8 mouse cellular contexts compared by ENCODE assay signal in genomic region chr6:86822285-86823050, GRCm38 (mm10). TPM values are rescaled to one million over a fixed set of nuclear protein-coding genes. Genes with fewer than 3 reads are reported as not detected.
A peak's percentile ranks its signal among the peaks of the same experiment; 100 is the strongest.
DNase-seq lines count a peak whose midpoint lies in the region; ATAC-seq lines count a peak whose summit lies in the region.

No protein-coding gene starts in this region.

- ATAC-seq in CD4-positive, CD25-positive, alpha-beta regulatory T cell, adult 4 months: peak; percentile 81
- peak; percentile 36; the same call in 1 of the 2 replicates for ATAC-seq in forebrain, embryonic 16.5 days
- no peak for ATAC-seq in liver, embryonic 16.5 days (ENCODE audit: low read depth)
- ATAC-seq in neural tube, embryonic 12.5 days (ENCODE audit: low FRiP score, low read depth): no peak

- H3K27ac ChIP-seq in forebrain, embryonic 16.5 days (ENCODE audit: low read length): no peak overlapping the region
- H3K27ac ChIP-seq in liver, embryonic 16.5 days (ENCODE audit: low read length): no peak overlapping the region
- no peak overlapping the region for H3K27ac ChIP-seq in neural tube, embryonic 12.5 days

- H3K36me3 ChIP-seq in forebrain, embryonic 16.5 days (ENCODE audit: control insufficient read depth, insufficient read depth): no peaks in the 10 kb centered on the region
- H3K36me3 ChIP-seq in liver, embryonic 16.5 days (ENCODE audit: control insufficient read depth, insufficient read depth): no peaks in the 10 kb centered on the region
- no peaks in the 10 kb centered on the region for H3K36me3 ChIP-seq in neural tube, embryonic 12.5 days

- H3K4me1 ChIP-seq in forebrain, embryonic 16.5 days (replicated peaks; ENCODE audit: control insufficient read depth, insufficient read depth, low read length): no peaks in the 10 kb centered on the region; the same call in 1 of the 2 replicates
- H3K4me1 ChIP-seq in liver, embryonic 16.5 days (ENCODE audit: control insufficient read depth, low read depth, low read length): peaks cover 6% of the 10 kb centered on the region
- H3K4me1 ChIP-seq in neural tube, embryonic 12.5 days: peaks cover 6% of the 10 kb centered on the region; the same call in 1 of the 2 replicates

- H3K27me3 ChIP-seq in forebrain, embryonic 16.5 days (replicated peaks; ENCODE audit: control insufficient read depth, insufficient read depth, low read length): no peaks in the 10 kb centered on the region
- H3K27me3 ChIP-seq in liver, embryonic 16.5 days (ENCODE audit: control insufficient read depth, insufficient read depth, low read depth, low read length): peaks cover 6% of the 10 kb centered on the region
- H3K27me3 ChIP-seq in neural tube, embryonic 12.5 days (replicated peaks): peaks cover 6% of the 10 kb centered on the region

- H3K4me3 ChIP-seq in forebrain, embryonic 16.5 days (replicated peaks; ENCODE audit: low read length): peak overlapping the region; percentile 28
- H3K4me3 ChIP-seq in liver, embryonic 16.5 days (ENCODE audit: low read depth, low read length): peak overlapping the region; percentile 16; the same call in 1 of the 2 replicates
- H3K4me3 ChIP-seq in neural tube, embryonic 12.5 days: no peak overlapping the region

- H3K9me3 ChIP-seq in forebrain, embryonic 16.5 days (ENCODE audit: control insufficient read depth, low read length): no peaks in the 10 kb centered on the region
- no peaks in the 10 kb centered on the region for H3K9me3 ChIP-seq in liver, embryonic 16.5 days (replicated peaks; ENCODE audit: control insufficient read depth, low read length)
- no peaks in the 10 kb centered on the region for H3K9me3 ChIP-seq in neural tube, embryonic 12.5 days

- peak overlapping the region; percentile 42 for H3K4me2 ChIP-seq in forebrain, embryonic 16.5 days (ENCODE audit: low read length)
- peak overlapping the region; percentile 30 for H3K4me2 ChIP-seq in liver, embryonic 16.5 days (ENCODE audit: low read depth, low read length)
- peak overlapping the region; percentile 44 for H3K4me2 ChIP-seq in neural tube, embryonic 12.5 days (replicated peaks)

- 3% methylated on average over 19 of the region's 19 CpGs for WGBS in forebrain, embryonic 16.5 days
- 7% methylated on average over 19 of the region's 19 CpGs for WGBS in liver, embryonic 16.5 days (ENCODE audit: insufficient replicate concordance)
- WGBS in neural tube, embryonic 12.5 days: 6% methylated on average over 19 of the region's 19 CpGs

- H3K9ac ChIP-seq in forebrain, embryonic 16.5 days (replicated peaks; ENCODE audit: low read depth, low read length): peak overlapping the region; percentile 43
- no peak overlapping the region for H3K9ac ChIP-seq in liver, embryonic 16.5 days (ENCODE audit: low read depth, low read length)
- 0 out of 2 replicates have a peak overlapping the region, but pooled peaks have one; percentile 21 for H3K9ac ChIP-seq in neural tube, embryonic 12.5 days

- peak; percentile 98 for DNase-seq in brain, adult 2 months (ENCODE audit: low read depth, low spot score)
- peak; percentile 41 to 60 for DNase-seq in heart, postnatal 36 days
- peak; percentile 66 to 87 for DNase-seq in layer of hippocampus, adult 18-20 months (ENCODE audit: low spot score in 2 of 2)
- DNase-seq in spleen, postnatal 4 days (ENCODE audit: low spot score in 2 of 2): no peak

- intact Hi-C loops in heart, postnatal 36 days (cut with DNase I): no loop called here

RNA-seq across cellular contexts. Expression of gene Aak1, which starts 26.8 kb away (rescaled TPM):
- 10 to 100 TPM; 22.8 to 29.2 TPM for polyA plus RNA-seq in CD4-positive, CD25-positive, alpha-beta regulatory T cell, adult 4 months (2017; shearing (Covaris generic))
- 36.8 and 36.9 TPM in 2 replicates for polyA plus RNA-seq in forebrain, embryonic 16.5 days (2015; fragmentation: Nextera tagmentation; extraction: Ambion mirVana)
- total RNA-seq in heart, postnatal 36 days (2021): 10 to 100 TPM; 71.1 to 75.1 TPM
- total RNA-seq in layer of hippocampus, adult 18-20 months (2021): 100 to 1,000 TPM; 414 to 457 TPM
- polyA plus RNA-seq in liver, embryonic 16.5 days (2015; fragmentation: Nextera tagmentation; extraction: Ambion mirVana): 3.4 TPM in 2 replicates
- polyA plus RNA-seq in neural tube, embryonic 12.5 days (2016; fragmentation: Nextera tagmentation; extraction: Ambion mirVana): 30.3 and 34.6 TPM in 2 replicates

RNA-seq across cellular contexts. Expression of gene Anxa4, which starts 29.1 kb away (rescaled TPM):
- polyA plus RNA-seq in CD4-positive, CD25-positive, alpha-beta regulatory T cell, adult 4 months (2017; shearing (Covaris generic)): 10 to 100 TPM; 22.6 to 24.4 TPM
- polyA plus RNA-seq in forebrain, embryonic 16.5 days (2015; fragmentation: Nextera tagmentation; extraction: Ambion mirVana): 6.1 and 6.7 TPM in 2 replicates
- 10 to 100 TPM; 36.1 to 42.0 TPM for total RNA-seq in heart, postnatal 36 days (2021)
- 1 to 10 TPM; 6.7 to 7.2 TPM for total RNA-seq in layer of hippocampus, adult 18-20 months (2021)
- 42.9 and 45.5 TPM in 2 replicates for polyA plus RNA-seq in liver, embryonic 16.5 days (2015; fragmentation: Nextera tagmentation; extraction: Ambion mirVana)
- polyA plus RNA-seq in neural tube, embryonic 12.5 days (2016; fragmentation: Nextera tagmentation; extraction: Ambion mirVana): 6.8 and 7.4 TPM in 2 replicates

Comparison
In these comparisons a context has a peak if more than half of its experiments do, and no peak if none do; other contexts are left out.
1. ATAC-seq: peak in CD4-positive, CD25-positive, alpha-beta regulatory T cell, adult 4 months (single experiment) and forebrain, embryonic 16.5 days (single experiment); none in liver, embryonic 16.5 days (single experiment) and neural tube, embryonic 12.5 days (single experiment).
2. DNase-seq: peak in brain, adult 2 months (single experiment), heart, postnatal 36 days (2 of 2) and layer of hippocampus, adult 18-20 months (2 of 2); none in spleen, postnatal 4 days (0 of 2).
3. Peak in every context shown above with its lines, with median percentiles within 50 percentile points of each other: H3K4me2 ChIP-seq.